Mouse (Mus musculus): ENCODE results near the gene Neurl2. TPM values are rescaled to one million over a fixed set of nuclear protein-coding genes. Genes with fewer than 3 reads are reported as not detected.
A peak's percentile ranks its signal among the peaks of the same experiment; 100 is the strongest.

The Neurl2 gene
- total and polyA plus RNA-seq, 3 experiments = 1.8 to 4.1 (median 2.1) TPM

GRCm38 (mm10) chr2:164804533-164805331 lies 28.5 kb downstream of the Neurl2 start, which contains the start of the genes Acot8 and Zswim3:
Acot8 (minus strand) TSS chr2:164804882.
Zswim3 (plus strand) TSS chr2:164805098.
- DNase-seq (ENCODE audit: extremely low read depth) = peak; percentile 100
- dilution Hi-C loops (cut with MboI; ENCODE audit: extremely low pct_ligation_motif_present, extremely low pct_unique_long_range_greater_than_20kb, low sequenced_read_pairs) (no loop called here), in situ Hi-C loops (cut with MboI; ENCODE audit: low pct_ligation_motif_present, low pct_unique_long_range_greater_than_20kb, low sequenced_read_pairs) (no loop called here)
- Histone ChIP-seq H3K9me3 (replicated peaks; ENCODE audit: low read length) (no peaks in the 10 kb centered on the region), H3K36me3 (replicated peaks in 1 of 2; ENCODE audit: control insufficient read depth in 1 of 2, insufficient read depth in 1 of 2, low read length in 1 of 2) (peaks cover 13 to 47% of the 10 kb centered on the region in 2 experiments), H3K27ac (ENCODE audit: insufficient read depth, low read depth) (peak within 1 kb of the TSS; percentile 47), H3K4me1 (ENCODE audit: control insufficient read depth in 1 of 2, insufficient read depth in 2 of 2) (peaks cover 5 to 25% of the 10 kb centered on the region in 2 experiments; a peak in 2 of 4 replicates), H3K27me3 (replicated peaks) (no peaks in the 10 kb centered on the region), H3K4me2 (ENCODE audit: insufficient read depth, low read depth, poor library complexity, severe bottlenecking) (peak within 1 kb of the TSS; percentile 73), H3K4me3 (replicated peaks in 1 of 3; ENCODE audit: low read depth in 2 of 3, low read length in 2 of 3, poor library complexity in 1 of 3) (peak within 1 kb of the TSS; percentile 86 to 93 (median 93)), H3K79me2 (replicated peaks; ENCODE audit: control insufficient read depth, extremely low read depth, insufficient read depth, poor library complexity, severe bottlenecking) (peaks cover 12% of the 10 kb centered on the region), H3K9ac (ENCODE audit: insufficient read depth, low read depth) (peak within 1 kb of the TSS; percentile 79)
- TF ChIP-seq MXI1 (IDR thresholded peaks at IDR 0.05; ENCODE audit: low read depth, low read length) (peak; percentile 82), POLR2AphosphoS2 (IDR thresholded peaks at IDR 0.05; ENCODE audit: low read depth, low read length) (0 out of 2 replicates have a peak, but pooled peaks have one; percentile 78), ELF1 (IDR thresholded peaks at IDR 0.05; ENCODE audit: low read depth, low read length) (peak; percentile 91), KAT2A (IDR thresholded peaks at IDR 0.05; ENCODE audit: insufficient replicate concordance, low read length) (peak; percentile 88; the same call in 1 of the 2 replicates), ZKSCAN1 (IDR thresholded peaks at IDR 0.05; ENCODE audit: borderline replicate concordance, low read depth, low read length) (no peak), ZNF384 (IDR thresholded peaks at IDR 0.05; ENCODE audit: low read depth, low read length) (no peak), NELFE (IDR thresholded peaks at IDR 0.05; ENCODE audit: low read depth, low read length) (peak; percentile 98), JUND (conservative IDR thresholded peaks at IDR 0.05; ENCODE audit: low read depth, low read length) (no peak), SMC3 (IDR thresholded peaks at IDR 0.05; ENCODE audit: low read depth, low read length) (no peak), E2F4 (IDR thresholded peaks at IDR 0.05; ENCODE audit: insufficient replicate concordance, low read depth, low read length) (no peak), MAX (IDR thresholded peaks at IDR 0.05; ENCODE audit: low read length) (peak; percentile 57; the same call in 1 of the 2 replicates), GABPA (IDR thresholded peaks at IDR 0.05; ENCODE audit: insufficient replicate concordance, low read depth, low read length) (no peak), HCFC1 (IDR thresholded peaks at IDR 0.05; ENCODE audit: low read depth, low read length) (peak; percentile 83), TCF12 (IDR thresholded peaks at IDR 0.05; ENCODE audit: low read depth, low read length) (peak; percentile 60; the same call in 1 of the 2 replicates), JUN (IDR thresholded peaks at IDR 0.05; ENCODE audit: insufficient read depth, low read depth, low read length) (no peak), ZMIZ1 (IDR thresholded peaks at IDR 0.05; ENCODE audit: low read depth, low read length) (peak; percentile 93), USF2 (conservative IDR thresholded peaks at IDR 0.05; ENCODE audit: low read depth, low read length) (no peak), PAX5 (IDR thresholded peaks at IDR 0.05; ENCODE audit: low read length) (no peak), IRF4 (IDR thresholded peaks at IDR 0.05; ENCODE audit: low read depth, low read length) (no peak; the same call in 1 of the 2 replicates), ETS1 (conservative IDR thresholded peaks at IDR 0.05; ENCODE audit: low read depth, low read length) (no peak), CHD1 (IDR thresholded peaks at IDR 0.05; ENCODE audit: low read depth, low read length) (no peak), MEF2A (IDR thresholded peaks at IDR 0.05; ENCODE audit: borderline replicate concordance, low read depth, low read length) (0 out of 2 replicates have a peak, but pooled peaks have one; percentile 3), UBTF (IDR thresholded peaks at IDR 0.05; ENCODE audit: low read depth, low read length) (0 out of 2 replicates have a peak, but pooled peaks have one; percentile 4), BHLHE40 (IDR thresholded peaks at IDR 0.05; ENCODE audit: low read depth, low read length) (peak; percentile 77), NRF1 (IDR thresholded peaks at IDR 0.05; ENCODE audit: low read depth, low read length) (peak; percentile 33; the same call in 1 of the 2 replicates), ZC3H11A (IDR thresholded peaks at IDR 0.05; ENCODE audit: low read depth, low read length) (no peak), TBP (conservative IDR thresholded peaks at IDR 0.05; ENCODE audit: low read depth, low read length) (peak; percentile 98), POLR2A (IDR thresholded peaks at IDR 0.05; ENCODE audit: low read depth, low read length) (peak; percentile 99), RCOR1 (conservative IDR thresholded peaks at IDR 0.05; ENCODE audit: low read depth, low read length) (0 out of 2 replicates have a peak, but pooled peaks have one; percentile 35), CTCF (conservative IDR thresholded peaks at IDR 0.05 in 1 of 2, IDR thresholded peaks at IDR 0.05 in 1 of 2; ENCODE audit: low read depth in 2 of 2, low read length in 2 of 2) (no peak), RAD21 (IDR thresholded peaks at IDR 0.05; ENCODE audit: low read depth, low read length) (no peak), SIN3A (IDR thresholded peaks at IDR 0.05; ENCODE audit: low read length) (peak; percentile 84), EP300 (IDR thresholded peaks at IDR 0.05; ENCODE audit: low read length) (no peak), USF1 (IDR thresholded peaks at IDR 0.05; ENCODE audit: low read depth, low read length) (no peak), MAFK (IDR thresholded peaks at IDR 0.05; ENCODE audit: insufficient replicate concordance, low read length) (no peak), MAZ (IDR thresholded peaks at IDR 0.05; ENCODE audit: low read depth, low read length) (peak; percentile 36), MYC (IDR thresholded peaks at IDR 0.05; ENCODE audit: low read depth, low read length) (no peak), CHD2 (IDR thresholded peaks at IDR 0.05; ENCODE audit: low read length) (peak; percentile 97)
